Mouse (Mus musculus): ENCODE results near the gene Cutal. TPM values are rescaled to one million over a fixed set of nuclear protein-coding genes. Genes with fewer than 3 reads are reported as not detected.

The Cutal gene
- 62.6 TPM for polyA plus RNA-seq (2014; fragmentation: Illumina TruSeq; extraction: RNeasy Lipid Tissue Mini Kit (QIAGEN cat#74804); ENCODE audit: low read depth, low replicate concordance)

DNA sequence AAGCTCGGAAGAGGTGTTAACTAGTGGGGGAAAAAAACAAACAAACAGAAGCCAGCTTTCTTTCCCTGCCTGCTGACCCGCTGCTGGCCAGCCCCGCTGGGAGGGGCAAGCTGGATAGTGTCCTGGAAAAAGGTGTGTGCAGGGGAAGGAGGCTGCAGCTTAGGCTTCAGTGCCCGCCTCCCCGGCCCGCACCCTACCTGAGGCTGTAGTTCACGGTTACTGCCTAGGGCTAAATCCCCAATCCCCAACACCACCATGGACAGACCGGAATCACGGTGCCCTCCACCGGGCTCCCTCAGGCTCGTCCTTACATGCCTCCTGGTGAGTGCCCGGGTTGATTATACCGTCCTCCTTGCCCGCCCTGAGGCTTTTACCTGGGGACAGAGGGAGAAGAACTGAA, at the start of gene Cutal:
Gene Cutal (plus strand): TSS at position 126 of the 400 bp plus-strand sequence.

DNA sequence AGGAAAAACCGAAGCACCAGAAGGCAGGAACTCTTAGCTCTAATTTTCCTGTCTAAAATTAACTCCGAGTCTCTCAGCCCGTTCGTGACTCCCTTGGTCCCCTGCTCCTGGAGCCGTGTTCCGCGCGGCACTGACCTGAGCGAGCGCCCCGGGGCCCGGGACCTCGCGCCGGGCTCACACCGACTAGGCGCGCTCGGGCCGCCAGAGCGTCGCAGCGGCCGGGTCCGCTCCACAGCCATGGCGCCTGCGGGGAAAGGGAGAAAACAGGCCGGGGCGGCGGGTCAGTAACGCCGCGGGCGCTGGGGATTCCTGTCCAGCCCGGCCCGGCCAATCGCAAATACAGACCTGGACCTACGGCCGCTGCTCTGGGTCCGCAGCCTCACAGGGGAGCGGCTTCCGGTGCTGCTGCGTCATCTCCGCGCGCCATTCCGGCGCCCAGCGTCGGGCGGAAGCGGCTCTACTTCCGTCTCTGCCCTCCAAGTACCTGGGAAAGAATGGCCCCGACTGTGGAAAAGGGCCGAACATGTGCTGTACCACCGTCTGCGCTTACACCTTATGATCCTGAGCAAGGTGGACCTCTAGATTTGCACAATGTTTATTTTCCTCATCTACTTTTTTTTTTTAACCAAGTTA, 48.3 kb upstream of the Cutal start, which contains the start of gene Fbxw2:
Gene Fbxw2 (minus strand): TSS at position 485 of the 633 bp plus-strand sequence.

DNA sequence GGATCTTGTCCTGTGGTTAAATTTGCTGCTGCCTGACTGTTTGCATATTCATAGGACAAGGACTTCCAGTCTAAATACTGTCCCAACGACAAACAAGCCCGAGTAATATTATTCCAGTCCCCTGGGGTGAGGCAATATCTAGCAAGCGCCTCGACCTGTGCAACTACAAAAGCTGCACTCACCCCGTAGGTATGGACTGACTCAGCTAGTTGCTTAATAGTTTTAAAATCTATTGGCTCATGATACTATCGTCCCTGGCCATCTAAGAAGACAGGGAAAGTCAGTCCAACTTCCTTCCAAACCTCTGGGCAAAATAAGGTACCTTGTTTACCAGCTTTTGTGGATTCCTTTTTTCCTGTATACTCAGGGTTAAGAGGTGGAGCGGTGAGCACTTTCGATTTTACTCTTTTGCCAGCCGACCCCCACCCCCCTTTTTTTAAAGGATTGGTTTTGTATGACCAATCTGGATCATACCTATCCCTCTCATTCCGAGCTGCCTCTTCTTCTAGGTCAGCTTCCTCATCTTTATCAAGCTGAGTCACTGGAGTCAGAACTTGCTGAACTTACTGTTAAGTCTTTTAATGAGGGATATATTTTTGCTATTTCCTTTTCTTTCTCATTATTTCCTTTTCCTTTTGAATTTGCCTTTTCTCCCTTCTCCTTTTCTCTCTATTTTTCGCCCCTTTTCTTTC, 41.3 kb upstream of the Cutal start, which contains the start of gene Gm34653:
Gene Gm34653 (plus strand): TSS at position 242 of the 692 bp plus-strand sequence.

DNA sequence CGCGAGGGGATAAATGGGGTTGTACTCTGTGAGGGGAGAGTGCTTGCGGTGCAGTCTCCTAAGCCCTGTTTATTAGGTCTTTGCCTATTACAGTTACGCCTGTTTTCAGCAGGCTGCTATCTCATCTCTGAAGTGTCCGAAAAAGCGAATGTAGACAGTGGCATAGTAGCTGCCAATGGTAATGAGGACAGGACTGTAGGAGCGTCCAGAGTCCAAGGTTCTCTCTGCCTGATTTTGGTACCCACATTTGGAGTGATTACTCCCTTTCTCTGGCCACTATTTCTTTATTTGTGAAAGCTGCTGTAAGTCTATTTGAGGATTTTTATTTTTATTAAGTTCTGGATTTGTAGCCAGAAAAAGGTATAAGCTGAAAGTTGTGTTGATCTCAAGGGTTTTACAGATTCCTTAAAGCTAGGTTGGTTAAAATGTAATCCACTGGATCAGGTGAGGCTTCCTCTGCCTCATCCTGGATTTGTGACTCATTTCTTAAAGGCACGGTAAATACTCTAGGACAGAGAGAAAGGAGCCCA, 685 bp downstream of the Cutal start, which contains the start of gene Psmd5:
Gene Psmd5 (minus strand): TSS at position 153 of the 530 bp plus-strand sequence.

DNA sequence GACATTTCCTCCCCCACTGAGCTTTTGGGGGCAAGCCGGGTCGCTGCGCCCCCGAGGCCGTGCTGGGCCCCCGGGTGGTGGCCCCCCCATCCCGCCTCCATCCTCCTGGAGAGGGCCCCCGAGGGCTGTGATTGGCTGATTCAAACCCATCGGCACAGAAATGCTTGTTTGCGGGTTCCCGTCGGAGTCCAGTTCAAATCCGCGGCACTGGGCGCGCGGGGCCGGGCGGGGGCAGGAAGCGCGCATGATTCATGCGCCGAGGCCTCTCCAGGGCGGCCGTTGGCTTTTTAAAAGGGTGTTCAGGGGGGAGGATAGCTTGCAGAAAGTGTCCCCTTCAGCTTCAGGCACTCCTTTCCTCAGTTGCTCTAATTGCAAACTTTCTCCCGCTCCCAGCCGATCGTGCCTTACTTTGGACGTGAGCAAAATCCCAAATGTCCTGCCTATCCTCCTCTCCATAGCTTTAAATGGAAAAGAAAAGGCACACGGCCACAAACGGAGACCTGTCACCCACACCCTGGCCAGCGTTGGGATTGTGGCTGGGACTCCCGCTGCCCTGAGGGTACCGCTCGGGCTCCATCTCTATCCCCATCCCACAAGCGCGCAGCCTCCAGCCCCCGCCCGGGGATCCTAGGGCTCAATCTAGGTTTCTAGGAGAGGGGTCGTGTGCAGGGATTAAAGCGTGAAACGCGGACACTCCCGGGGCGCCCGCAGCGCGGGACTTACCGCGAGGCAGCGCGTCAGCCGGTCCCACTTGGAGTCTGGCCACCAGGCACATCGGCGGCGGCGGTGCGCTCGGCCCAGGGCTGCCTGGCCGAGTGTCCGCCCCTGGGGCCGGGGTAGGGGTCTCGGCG, 39.2 kb downstream of the Cutal start, which contains the start of gene Phf19:
Gene Phf19 (minus strand): TSS at position 809 of the 851 bp plus-strand sequence.

Other genes starting within 250 kb of the Cutal start
- 18.0 TPM for gene Gapvd1, start 119.2 kb upstream of the Cutal start, polyA plus RNA-seq (2014; fragmentation: Illumina TruSeq; extraction: RNeasy Lipid Tissue Mini Kit (QIAGEN cat#74804); ENCODE audit: low read depth, low replicate concordance)
- 1,172 TPM for gene Hspa5, start 102.4 kb upstream of the Cutal start, polyA plus RNA-seq (2014; fragmentation: Illumina TruSeq; extraction: RNeasy Lipid Tissue Mini Kit (QIAGEN cat#74804); ENCODE audit: low read depth, low replicate concordance)
- 3.3 TPM for gene Rabepk, start 74.5 kb upstream of the Cutal start, polyA plus RNA-seq (2014; fragmentation: Illumina TruSeq; extraction: RNeasy Lipid Tissue Mini Kit (QIAGEN cat#74804); ENCODE audit: low read depth, low replicate concordance)
- 53.2 TPM for gene Fbxw2, start 48.1 kb upstream of the Cutal start, polyA plus RNA-seq (2014; fragmentation: Illumina TruSeq; extraction: RNeasy Lipid Tissue Mini Kit (QIAGEN cat#74804); ENCODE audit: low read depth, low replicate concordance)
- not detected for gene Gm34653, start 41.4 kb upstream of the Cutal start, polyA plus RNA-seq (2014; fragmentation: Illumina TruSeq; extraction: RNeasy Lipid Tissue Mini Kit (QIAGEN cat#74804); ENCODE audit: low read depth, low replicate concordance)
- 31.5 TPM for gene Psmd5, start 572 bp downstream of the Cutal start, polyA plus RNA-seq (2014; fragmentation: Illumina TruSeq; extraction: RNeasy Lipid Tissue Mini Kit (QIAGEN cat#74804); ENCODE audit: low read depth, low replicate concordance)
- gene Phf19, start 39.6 kb downstream of the Cutal start, polyA plus RNA-seq (2014; fragmentation: Illumina TruSeq; extraction: RNeasy Lipid Tissue Mini Kit (QIAGEN cat#74804); ENCODE audit: low read depth, low replicate concordance) = not detected
- gene Traf1, start 87.4 kb downstream of the Cutal start, polyA plus RNA-seq (2014; fragmentation: Illumina TruSeq; extraction: RNeasy Lipid Tissue Mini Kit (QIAGEN cat#74804); ENCODE audit: low read depth, low replicate concordance) = 0.21 TPM
- 926 TPM for gene Hc, start 187.0 kb downstream of the Cutal start, polyA plus RNA-seq (2014; fragmentation: Illumina TruSeq; extraction: RNeasy Lipid Tissue Mini Kit (QIAGEN cat#74804); ENCODE audit: low read depth, low replicate concordance)
- 1,105 TPM for gene AI182371, start 227.1 kb downstream of the Cutal start, polyA plus RNA-seq (2014; fragmentation: Illumina TruSeq; extraction: RNeasy Lipid Tissue Mini Kit (QIAGEN cat#74804); ENCODE audit: low read depth, low replicate concordance)
- 22.3 TPM for gene Cntrl, start 235.1 kb downstream of the Cutal start, polyA plus RNA-seq (2014; fragmentation: Illumina TruSeq; extraction: RNeasy Lipid Tissue Mini Kit (QIAGEN cat#74804); ENCODE audit: low read depth, low replicate concordance)

All from liver, adult 10 weeks (tissue).